Mouse (Mus musculus): Measurements from ENCODE around the gene Kcmf1.
A peak's percentile ranks its signal among the peaks of the same experiment; 100 is the strongest.

The Kcmf1 gene

GRCm38 (mm10) chr6:72899781-72900681 is at the start of gene Kcmf1:
TSS of gene Kcmf1 (minus strand) at chr6:72899979.
- peak; percentile 90 for DNase-seq

GRCm38 (mm10) chr6:72949161-72949756 is 49.5 kb upstream of the Kcmf1 start:
- DNase-seq: no peak

GRCm38 (mm10) chr6:72948392-72948791 is 48.6 kb upstream of the Kcmf1 start:
- DNase-seq: no peak

GRCm38 (mm10) chr6:72947960-72948359 is 48.2 kb upstream of the Kcmf1 start:
- DNase-seq: no peak

- peak; percentile 48 for DNase-seq
These were observed 40.7 kb upstream of the Kcmf1 start for GRCm38 (mm10) chr6:72940493-72940892.

- DNase-seq: no peak
These were observed 38.1 kb upstream of the Kcmf1 start for GRCm38 (mm10) chr6:72937859-72938258.

GRCm38 (mm10) chr6:72937430-72937829 is 37.7 kb upstream of the Kcmf1 start:
- no peak for DNase-seq

GRCm38 (mm10) chr6:72932955-72933354 is 33.2 kb upstream of the Kcmf1 start:
- no peak for DNase-seq

- no peak for DNase-seq
These were observed 31.8 kb upstream of the Kcmf1 start for GRCm38 (mm10) chr6:72931533-72931932.

GRCm38 (mm10) chr6:72929795-72930398 is 30.1 kb upstream of the Kcmf1 start:
- DNase-seq: peak; percentile 31

GRCm38 (mm10) chr6:72926755-72927482 is 27.1 kb upstream of the Kcmf1 start:
- peak; percentile 23 for DNase-seq

- DNase-seq: no peak
These were observed 26.3 kb upstream of the Kcmf1 start for GRCm38 (mm10) chr6:72926031-72926430.

GRCm38 (mm10) chr6:72923381-72923780 is 23.6 kb upstream of the Kcmf1 start:
- DNase-seq: no peak

- no peak for DNase-seq
These were observed 21.3 kb upstream of the Kcmf1 start for GRCm38 (mm10) chr6:72921081-72921480.

- no peak for DNase-seq
These were observed 18.8 kb upstream of the Kcmf1 start for GRCm38 (mm10) chr6:72918510-72919033.

- DNase-seq: no peak
These were observed 16.6 kb upstream of the Kcmf1 start for GRCm38 (mm10) chr6:72916330-72916729.

- DNase-seq: no peak
These were observed 14.4 kb upstream of the Kcmf1 start for GRCm38 (mm10) chr6:72914087-72914749.

- no peak for DNase-seq
These were observed 11.5 kb upstream of the Kcmf1 start for GRCm38 (mm10) chr6:72911261-72911660.

GRCm38 (mm10) chr6:72902254-72902990 is 2.6 kb upstream of the Kcmf1 start:
- DNase-seq: no peak

GRCm38 (mm10) chr6:72900952-72901351 is 1.2 kb upstream of the Kcmf1 start:
- no peak for DNase-seq

- peak; percentile 90 for DNase-seq
These were observed 488 bp downstream of the Kcmf1 start for GRCm38 (mm10) chr6:72899201-72899780.
